Mouse (Mus musculus): ENCODE results near the gene Cdk1. TPM values are rescaled to one million over a fixed set of nuclear protein-coding genes. Genes with fewer than 3 reads are reported as not detected.
"Not testable (repeated sequence)": the region's sequence is repeated elsewhere in the genome, so short reads cannot be mapped to it uniquely, and the experiment has no call there.

The Cdk1 gene
- total RNA-seq (2022) = 1 to 10 TPM in 1 of 4 experiments, under 1 TPM in 2, not detected in 1; 0.75 to 1.1 (median 0.82) TPM

DNA sequence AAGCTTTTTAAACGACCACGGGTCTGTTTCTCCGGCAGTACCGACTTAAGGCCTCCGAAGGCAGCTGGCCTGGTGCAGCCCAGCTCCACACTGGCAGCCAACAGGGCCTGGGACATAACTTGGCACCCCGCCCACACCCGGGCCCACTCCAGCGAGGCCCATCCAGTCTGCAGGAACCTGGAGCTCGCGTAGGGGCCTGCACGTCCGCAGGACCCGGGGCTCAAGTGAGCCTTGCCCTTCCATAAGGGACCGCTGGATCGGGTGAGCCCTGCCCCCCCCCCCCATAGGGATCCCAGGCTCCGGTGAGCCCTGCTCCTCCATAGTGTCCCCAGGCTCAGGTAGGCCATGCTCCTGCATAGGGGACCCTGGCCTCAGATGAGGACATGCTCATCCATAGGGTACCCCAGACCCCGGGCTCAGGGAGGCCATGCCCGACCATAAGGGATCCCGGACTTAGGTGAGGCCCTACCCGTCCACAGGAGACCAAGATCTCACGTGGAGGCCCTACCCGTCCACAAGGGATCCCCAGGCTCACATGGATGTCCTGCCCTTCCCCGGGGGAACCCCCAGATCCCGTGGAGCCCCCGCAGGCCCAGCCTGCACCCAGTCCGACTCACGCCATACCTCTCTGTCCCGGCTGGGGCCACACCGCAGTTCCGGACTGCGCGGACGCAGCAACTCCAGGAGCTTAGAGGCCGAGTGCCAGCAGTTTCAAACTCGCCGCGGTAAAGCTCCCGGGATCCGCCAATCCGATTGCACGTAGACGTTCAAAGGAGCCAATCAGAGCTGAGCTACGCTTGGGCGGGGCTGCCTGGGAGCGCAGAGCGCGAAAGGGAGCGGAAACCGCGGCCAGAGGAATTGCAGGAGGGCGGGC, at the start of gene Cdk1:
TSS of gene Cdk1 (minus strand) at position 727 of the 874 bp plus-strand sequence.
- DNase-seq (ENCODE audit: low spot score in 2 of 2) = peak; percentile 87 to 91

DNA sequence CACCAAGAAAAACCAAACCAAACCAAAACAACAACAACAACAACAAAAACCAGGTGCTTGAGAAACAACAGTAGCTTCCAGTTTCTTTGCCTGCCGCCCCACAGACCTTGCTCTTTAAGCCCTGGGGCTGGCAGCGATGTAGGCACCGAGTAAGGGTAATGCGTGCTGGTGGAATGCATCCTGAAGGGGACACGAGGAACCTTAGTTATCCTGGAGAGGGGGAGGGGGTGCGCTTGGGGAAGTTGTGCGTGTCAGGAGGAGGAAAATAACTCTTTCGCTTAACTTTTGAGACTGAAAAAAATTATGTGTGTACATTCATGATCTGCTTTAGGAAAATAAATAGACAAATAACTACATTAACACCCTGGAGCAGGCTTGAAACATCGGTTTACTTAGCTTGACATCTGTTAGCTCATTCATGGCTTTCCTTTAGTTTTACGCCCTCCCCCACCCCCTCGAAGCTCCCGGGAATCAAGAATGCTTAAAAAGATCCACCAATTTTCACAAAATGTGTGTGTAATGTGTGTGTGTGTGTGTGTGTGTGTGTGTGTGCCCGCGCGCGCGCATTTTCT, 47.2 kb upstream of the Cdk1 start:
- no peak for DNase-seq (ENCODE audit: low spot score in 2 of 2)

DNA sequence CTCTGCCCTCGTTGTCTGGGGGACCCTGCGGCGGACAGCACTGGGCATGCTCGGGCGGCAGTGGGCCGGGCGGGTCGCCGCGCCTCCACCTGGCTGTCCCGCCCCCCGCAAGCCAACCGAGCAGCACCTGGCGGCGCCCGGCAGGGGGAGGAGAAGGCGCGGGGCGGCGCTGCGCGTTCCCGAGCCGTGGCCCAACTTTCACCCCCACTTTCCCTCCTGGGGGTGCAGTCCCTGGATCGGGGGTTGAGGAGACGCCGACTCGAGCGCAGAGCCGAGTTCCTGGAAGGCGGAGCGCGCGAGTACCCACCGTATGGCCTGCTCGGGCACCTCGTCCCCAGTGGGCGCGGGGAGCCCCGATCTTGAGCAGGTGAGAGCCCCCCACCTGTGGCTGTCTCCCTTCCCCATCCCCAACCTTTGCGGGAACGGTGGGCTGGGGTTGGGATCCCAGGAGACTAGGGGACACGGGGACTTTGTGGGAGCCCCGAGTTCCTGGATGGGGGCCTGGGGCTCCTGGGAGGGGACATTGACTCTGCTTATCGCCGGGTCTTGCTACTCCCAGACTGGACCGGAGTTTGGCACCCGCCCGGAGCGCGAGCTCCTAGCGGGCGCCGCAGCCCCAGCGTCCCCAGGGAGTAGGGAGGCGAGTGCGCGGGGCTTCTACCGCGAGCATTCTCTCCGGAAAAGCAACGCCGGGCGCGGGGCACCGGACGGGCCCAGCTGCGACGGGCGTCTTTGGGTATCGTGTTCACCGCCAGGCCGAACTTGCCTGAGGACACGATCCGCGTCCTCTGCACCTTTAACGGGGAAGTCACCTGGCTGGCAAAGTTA, 46.2 kb upstream of the Cdk1 start, which contains the start of gene Ank3:
TSS of gene Ank3 (plus strand) at position 11 of the 828 bp plus-strand sequence.
- no peak for DNase-seq (ENCODE audit: low spot score in 2 of 2)

GRCm38 (mm10) chr10:69398197-69398762, 45.5 kb upstream of the Cdk1 start:
- DNase-seq (ENCODE audit: low spot score in 2 of 2) = no peak

DNA sequence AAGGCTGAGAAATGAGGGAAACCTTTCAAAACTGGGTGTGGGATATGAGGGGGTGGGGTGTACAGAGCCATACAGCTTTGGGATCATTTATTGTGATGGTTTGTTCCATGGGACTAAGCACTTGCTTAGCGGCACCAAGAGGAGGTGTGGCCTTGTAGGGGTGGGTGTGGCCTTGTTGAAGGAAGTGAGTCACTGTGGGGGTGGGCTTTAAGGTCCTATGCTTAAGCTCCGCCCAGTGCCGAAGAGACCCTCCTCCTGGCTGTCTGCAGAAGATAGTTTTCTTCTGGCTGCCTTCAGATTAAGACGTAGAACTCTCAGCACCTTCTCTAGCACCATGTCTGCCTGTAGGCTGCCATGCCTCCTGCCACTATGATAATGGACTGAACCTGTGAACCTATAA, 36.8 kb upstream of the Cdk1 start:
- no peak for DNase-seq (ENCODE audit: low spot score in 2 of 2)

GRCm38 (mm10) chr10:69386767-69387166, 34.0 kb upstream of the Cdk1 start:
- DNase-seq (ENCODE audit: low spot score in 2 of 2) = no peak

- DNase-seq (ENCODE audit: low spot score in 2 of 2) = no peak
Observed at GRCm38 (mm10) chr10:69385136-69385535, 32.4 kb upstream of the Cdk1 start.

- DNase-seq (ENCODE audit: low spot score in 2 of 2) = no peak
Observed at GRCm38 (mm10) chr10:69384640-69385039, 31.9 kb upstream of the Cdk1 start.

DNA sequence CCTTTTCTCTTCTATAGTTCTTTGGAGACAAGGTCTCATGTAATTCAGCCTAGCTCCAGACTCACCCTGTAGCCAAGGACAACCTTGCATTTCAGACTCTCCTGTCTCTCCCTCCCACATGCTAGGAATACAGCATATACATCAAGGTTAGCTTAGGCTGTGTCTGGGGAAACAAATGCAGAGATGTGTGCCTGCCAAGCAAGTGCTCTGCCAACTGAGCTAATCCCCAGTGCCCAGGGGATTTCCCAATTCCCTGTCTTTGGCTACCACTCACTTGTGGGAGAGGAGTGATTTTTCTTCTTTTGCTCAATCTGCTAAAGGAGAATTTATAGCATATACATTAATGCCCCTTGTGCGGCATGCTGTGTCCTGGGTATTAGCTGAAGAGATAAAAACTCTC, 30.4 kb upstream of the Cdk1 start:
- no peak for DNase-seq (ENCODE audit: low spot score in 2 of 2)

DNA sequence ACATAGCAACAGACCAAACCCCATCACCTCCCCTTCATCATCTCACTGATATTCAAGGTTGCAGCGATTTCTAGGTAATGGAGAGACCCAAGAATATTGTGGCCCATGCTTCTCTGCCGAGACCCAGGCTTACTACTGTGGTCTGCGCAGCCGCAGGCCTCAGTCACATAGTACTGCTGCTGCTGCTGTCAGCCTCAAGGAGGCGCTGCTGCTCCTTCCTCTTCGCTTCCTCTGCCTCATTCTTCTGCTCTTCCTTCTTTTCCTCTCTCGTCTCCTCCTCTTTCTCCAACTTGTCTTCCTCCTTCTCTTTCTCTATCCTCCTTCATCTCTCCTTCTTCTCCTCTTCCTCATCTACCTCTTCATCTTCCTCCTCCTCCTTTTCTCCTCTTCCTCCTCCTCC, 22.4 kb upstream of the Cdk1 start:
- no peak for DNase-seq (ENCODE audit: low spot score in 2 of 2)

- no peak for DNase-seq (ENCODE audit: low spot score in 2 of 2)
Observed at GRCm38 (mm10) chr10:69373796-69374550, 21.2 kb upstream of the Cdk1 start.

GRCm38 (mm10) chr10:69372061-69372460, 19.3 kb upstream of the Cdk1 start:
- DNase-seq (ENCODE audit: low spot score in 2 of 2) = no peak

GRCm38 (mm10) chr10:69371441-69371840, 18.7 kb upstream of the Cdk1 start:
- no peak for DNase-seq (ENCODE audit: low spot score in 2 of 2)

DNA sequence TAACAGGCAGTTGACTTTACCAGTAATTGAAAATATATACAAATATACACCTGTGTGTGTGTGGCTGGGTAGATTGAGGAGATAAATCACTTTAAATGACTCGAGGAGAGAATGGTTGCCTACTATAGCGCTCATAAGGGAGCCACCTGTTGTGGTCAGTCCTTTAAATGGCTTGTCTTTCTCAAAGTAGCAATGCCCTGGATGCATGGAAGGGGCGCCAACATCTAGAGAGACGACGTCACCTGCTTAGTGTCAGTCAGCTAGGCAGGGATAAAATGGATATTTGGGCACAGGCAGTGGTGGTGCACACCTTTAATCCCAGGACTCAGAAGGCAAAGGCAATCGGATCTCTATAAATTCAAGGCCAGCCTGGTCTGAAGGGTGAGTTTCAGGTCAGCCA, 16.6 kb upstream of the Cdk1 start:
- DNase-seq (ENCODE audit: low spot score in 2 of 2) = no peak

- DNase-seq (ENCODE audit: low spot score in 2 of 2) = no peak
Observed at GRCm38 (mm10) chr10:69366877-69367387, 14.2 kb upstream of the Cdk1 start.

- DNase-seq (ENCODE audit: low spot score in 2 of 2) = no peak
Observed at GRCm38 (mm10) chr10:69366208-69366607, 13.5 kb upstream of the Cdk1 start.

GRCm38 (mm10) chr10:69359666-69360065, 6.9 kb upstream of the Cdk1 start:
- no peak for DNase-seq (ENCODE audit: low spot score in 2 of 2)

- DNase-seq (ENCODE audit: low spot score in 2 of 2) = not testable (repeated sequence)
Observed at GRCm38 (mm10) chr10:69353086-69353479, 345 bp upstream of the Cdk1 start.

- DNase-seq (ENCODE audit: low spot score in 2 of 2) = no peak
Observed at GRCm38 (mm10) chr10:69351842-69352211, 911 bp downstream of the Cdk1 start.

DNA sequence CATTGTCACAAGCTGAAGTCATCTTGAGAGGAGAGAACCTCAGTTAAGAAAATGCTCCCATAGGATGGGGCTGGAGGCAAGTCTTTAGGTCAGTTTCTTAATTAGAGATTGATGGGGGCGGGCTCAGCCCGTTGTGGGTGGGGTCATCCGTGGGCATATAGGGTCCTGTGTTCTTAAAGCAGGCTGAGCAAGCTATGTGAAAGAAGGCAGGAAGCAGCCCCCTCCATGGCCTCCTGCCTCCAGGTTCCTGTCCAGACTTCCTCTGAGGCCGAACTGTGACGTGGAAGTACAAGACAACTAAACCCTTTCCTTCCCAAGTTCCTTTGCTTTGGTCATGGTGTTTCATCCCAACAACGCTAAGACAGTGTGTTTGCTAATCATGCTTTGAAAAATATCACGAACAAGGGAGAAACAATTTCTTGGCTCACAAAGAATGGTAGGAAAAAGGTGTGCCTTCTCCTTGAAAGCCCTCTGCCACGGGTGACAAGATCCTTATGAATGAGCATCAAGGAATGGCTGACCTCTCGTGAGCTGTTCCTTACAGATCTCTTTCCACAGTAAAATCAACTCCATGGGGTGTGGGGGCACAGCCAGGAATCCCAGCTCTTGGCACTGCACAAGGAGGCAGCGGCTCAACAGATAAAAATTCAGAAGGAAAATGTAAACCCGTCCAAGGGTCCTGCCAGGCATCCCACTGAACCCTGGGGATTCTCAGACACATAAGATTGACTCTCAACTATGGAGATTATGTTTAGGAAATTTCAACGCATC, 1.5 kb downstream of the Cdk1 start:
- no peak for DNase-seq (ENCODE audit: low spot score in 2 of 2)

Data from layer of hippocampus, adult 8-10 months (tissue).